Mouse (Mus musculus) forebrain, embryonic 10.5 days (tissue): ENCODE data around the gene Ttll7. TPM values are rescaled to one million over a fixed set of nuclear protein-coding genes. Genes with fewer than 3 reads are reported as not detected.
A peak's percentile ranks its signal among the peaks of the same experiment; 100 is the strongest.

ENCODE experiments used
- DNase-seq: peaks from one replicate; pipeline ENCODE4 v3.0.0-alpha.2; 2017; ENCODE audit warnings: low spot score; ENCODE audit errors: extremely low spot score
- H3K27ac ChIP-seq: fragments of 300-500 bp; sonication (generic); 2 replicates; pipeline ENCODE4 v1.5.1; 2016; ENCODE audit warnings: mild to moderate bottlenecking
- H3K27me3 ChIP-seq: fragments of 300-500 bp; sonication (generic); 2 replicates; pipeline ENCODE4 v1.6.1; 2016; ENCODE audit warnings: mild to moderate bottlenecking; ENCODE audit not compliant: poor library complexity, severe bottlenecking
- H3K36me3 ChIP-seq: fragments of 300-500 bp; sonication (generic); replicated peaks from 2 replicates; pipeline ENCODE4 v1.6.1; 2016; ENCODE audit warnings: mild to moderate bottlenecking, moderate library complexity
- H3K4me1 ChIP-seq: fragments of 300-500 bp; sonication (generic); 2 replicates; pipeline ENCODE4 v1.6.1; 2016
- H3K4me3 ChIP-seq: fragments of 300-500 bp; sonication (generic); 2 replicates; pipeline ENCODE4 v1.5.1; 2016; ENCODE audit warnings: mild to moderate bottlenecking, moderate library complexity
- H3K9me3 ChIP-seq: fragments of 300-500 bp; sonication (generic); 2 replicates; pipeline ENCODE4 v1.6.1; 2016; ENCODE audit warnings: mild to moderate bottlenecking, moderate library complexity
- WGBS: fragments of 180-500 bp; shearing (Covaris S2); methylation state at CpG from one replicate; pipeline ENCODE4 v1.1.7; 2016; 5-methylcytosine and 5-hydroxymethylcytosine counted together
- polyA plus RNA-seq: library from polyadenylated mRNA; unstranded; fragments of >200 nt; fragmentation: Nextera tagmentation; extraction: Ambion mirVana; gene quantifications from 2 replicates; pipeline ENCODE4 v1.2.1, GENCODE M21; 2016

Gene Ttll7
- polyA plus RNA-seq, 1 experiment from 2014 or later: 2.2 TPM

- no peaks in the 10 kb centered on the region for H3K27me3 ChIP-seq
- 81% methylated on average over 2 of the region's 2 CpGs for WGBS
- H3K27ac ChIP-seq: no peak overlapping the region
- DNase-seq: no peak
- no peaks in the 10 kb centered on the region for H3K36me3 ChIP-seq
- no peaks in the 10 kb centered on the region for H3K4me1 ChIP-seq
- H3K9me3 ChIP-seq: no peaks in the 10 kb centered on the region
- no peak overlapping the region for H3K4me3 ChIP-seq
Measured at GRCm38 (mm10) chr3:146860308-146860707, 8.1 kb downstream of the Ttll7 start.

GRCm38 (mm10) chr3:146866563-146866962 lies 14.4 kb downstream of the Ttll7 start:
- no peak for DNase-seq
- Histone ChIP-seq H3K27me3 (no peaks in the 10 kb centered on the region), H3K4me3 (no peak overlapping the region), H3K9me3 (no peaks in the 10 kb centered on the region), H3K27ac (no peak overlapping the region), H3K4me1 (no peaks in the 10 kb centered on the region), H3K36me3 (no peaks in the 10 kb centered on the region)
- 31% methylated on average over 4 of the region's 4 CpGs for WGBS

- no peaks in the 10 kb centered on the region for H3K4me1 ChIP-seq
- no peaks in the 10 kb centered on the region for H3K9me3 ChIP-seq
- no peaks in the 10 kb centered on the region for H3K27me3 ChIP-seq
- WGBS: 88% methylated on average over 3 of the region's 3 CpGs
- no peak for DNase-seq
- no peaks in the 10 kb centered on the region for H3K36me3 ChIP-seq
- no peak overlapping the region for H3K27ac ChIP-seq
- no peak overlapping the region for H3K4me3 ChIP-seq
Measured at GRCm38 (mm10) chr3:146871954-146872353, 19.8 kb downstream of the Ttll7 start.

GRCm38 (mm10) chr3:146875929-146876328 lies 23.8 kb downstream of the Ttll7 start:
- Histone ChIP-seq H3K9me3 (peaks cover 11% of the 10 kb centered on the region; the same call in 1 of the 2 replicates), H3K4me3 (no peak overlapping the region), H3K4me1 (no peaks in the 10 kb centered on the region), H3K27me3 (no peaks in the 10 kb centered on the region), H3K36me3 (no peaks in the 10 kb centered on the region), H3K27ac (no peak overlapping the region)
- no peak for DNase-seq
- 80% methylated on average over 2 of the region's 2 CpGs for WGBS

DNA sequence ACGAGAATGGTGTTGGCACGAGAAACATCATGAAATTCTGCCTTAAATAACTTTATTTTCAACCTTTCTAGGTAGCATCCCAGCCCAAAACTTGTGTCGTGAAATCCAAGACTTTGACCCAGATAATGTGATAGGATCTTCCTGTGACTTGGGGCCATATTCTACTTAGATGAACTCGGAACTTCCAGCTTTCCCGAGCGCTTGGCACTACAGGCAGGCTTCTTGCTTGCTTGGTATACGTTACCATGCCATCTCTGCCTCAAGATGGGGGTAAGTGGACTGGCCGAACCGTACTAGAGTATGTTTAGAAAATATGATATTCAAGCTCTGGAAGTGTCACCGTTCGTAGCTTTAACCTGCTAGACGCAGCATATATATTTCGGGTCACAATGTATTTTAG lies 41.8 kb downstream of the Ttll7 start:
- Histone ChIP-seq H3K27me3 (no peaks in the 10 kb centered on the region), H3K9me3 (no peaks in the 10 kb centered on the region), H3K4me3 (no peak overlapping the region), H3K4me1 (peaks cover 12% of the 10 kb centered on the region; the same call in 1 of the 2 replicates), H3K36me3 (no peaks in the 10 kb centered on the region), H3K27ac (no peak overlapping the region)
- no peak for DNase-seq
- 93% methylated on average over 13 of the region's 13 CpGs for WGBS

DNA sequence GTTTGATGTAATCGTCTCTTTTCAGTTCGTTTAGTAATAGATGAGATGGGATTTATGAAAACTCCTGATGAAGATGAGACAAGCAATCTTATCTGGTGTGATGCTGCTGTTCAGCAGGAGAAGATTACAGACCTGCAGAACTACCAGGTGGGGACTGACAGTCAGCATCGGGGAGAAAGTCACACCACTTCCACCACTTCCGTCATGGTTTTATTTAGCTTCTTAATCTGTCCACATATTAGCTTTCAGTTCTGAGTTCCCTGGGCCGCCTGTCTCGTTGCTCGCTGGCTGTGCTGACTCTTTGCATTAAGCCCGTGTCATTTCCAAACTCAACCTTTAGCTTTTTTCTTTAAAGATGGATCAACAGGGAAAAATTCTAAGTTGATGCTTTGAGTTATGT lies 44.4 kb downstream of the Ttll7 start:
- DNase-seq: no peak
- no peak overlapping the region for H3K27ac ChIP-seq
- H3K27me3 ChIP-seq: no peaks in the 10 kb centered on the region
- H3K4me3 ChIP-seq: no peak overlapping the region
- 89% methylated on average over 8 of the region's 8 CpGs for WGBS
- H3K4me1 ChIP-seq: peaks cover 13% of the 10 kb centered on the region
- no peaks in the 10 kb centered on the region for H3K9me3 ChIP-seq
- no peaks in the 10 kb centered on the region for H3K36me3 ChIP-seq

- peaks cover 7% of the 10 kb centered on the region for H3K4me1 ChIP-seq
- no peaks in the 10 kb centered on the region for H3K9me3 ChIP-seq
- no peaks in the 10 kb centered on the region for H3K27me3 ChIP-seq
- H3K4me3 ChIP-seq: no peak overlapping the region
- no peak overlapping the region for H3K27ac ChIP-seq
- WGBS: 80% methylated on average over 3 of the region's 3 CpGs
- H3K36me3 ChIP-seq: no peaks in the 10 kb centered on the region
- no peak for DNase-seq
Measured at GRCm38 (mm10) chr3:146900094-146900493, 47.9 kb downstream of the Ttll7 start.

GRCm38 (mm10) chr3:146901729-146902128 lies 49.6 kb downstream of the Ttll7 start:
- H3K27ac ChIP-seq: no peak overlapping the region
- no peaks in the 10 kb centered on the region for H3K27me3 ChIP-seq
- WGBS: 74% methylated on average over 4 of the region's 4 CpGs
- no peaks in the 10 kb centered on the region for H3K9me3 ChIP-seq
- H3K4me1 ChIP-seq: peaks cover 7% of the 10 kb centered on the region
- no peaks in the 10 kb centered on the region for H3K36me3 ChIP-seq
- no peak overlapping the region for H3K4me3 ChIP-seq
- no peak for DNase-seq

- Histone ChIP-seq H3K27me3 (no peaks in the 10 kb centered on the region), H3K4me3 (no peak overlapping the region), H3K9me3 (no peaks in the 10 kb centered on the region), H3K27ac (no peak overlapping the region), H3K4me1 (peaks cover 7% of the 10 kb centered on the region), H3K36me3 (no peaks in the 10 kb centered on the region)
- DNase-seq: no peak
- WGBS: 88% methylated on average over 3 of the region's 3 CpGs
Measured at GRCm38 (mm10) chr3:146905606-146906005, 53.4 kb downstream of the Ttll7 start.

DNA sequence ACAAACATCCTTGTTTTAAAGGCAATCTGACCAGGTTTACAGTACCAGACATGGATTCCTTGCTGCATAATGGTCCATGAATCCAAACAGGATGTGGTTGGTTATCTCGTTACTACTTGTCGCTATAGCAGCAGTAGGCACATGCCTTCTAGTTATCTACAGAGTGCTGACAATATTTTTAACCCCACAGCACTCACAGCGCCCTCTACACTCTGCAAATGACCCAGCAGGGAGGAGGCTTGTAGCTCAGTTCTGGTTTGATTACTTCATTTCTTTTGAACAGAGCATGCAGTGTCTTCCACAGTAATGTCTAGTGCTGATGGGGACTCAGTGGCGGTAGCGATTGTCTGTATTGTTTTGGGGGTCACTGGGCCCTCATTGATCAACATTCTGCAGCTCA lies 56.8 kb downstream of the Ttll7 start:
- Histone ChIP-seq H3K36me3 (no peaks in the 10 kb centered on the region), H3K4me1 (no peaks in the 10 kb centered on the region), H3K9me3 (no peaks in the 10 kb centered on the region), H3K4me3 (no peak overlapping the region), H3K27me3 (no peaks in the 10 kb centered on the region; the same call in 1 of the 2 replicates), H3K27ac (no peak overlapping the region)
- DNase-seq: no peak
- WGBS: 82% methylated on average over 5 of the region's 5 CpGs

DNA sequence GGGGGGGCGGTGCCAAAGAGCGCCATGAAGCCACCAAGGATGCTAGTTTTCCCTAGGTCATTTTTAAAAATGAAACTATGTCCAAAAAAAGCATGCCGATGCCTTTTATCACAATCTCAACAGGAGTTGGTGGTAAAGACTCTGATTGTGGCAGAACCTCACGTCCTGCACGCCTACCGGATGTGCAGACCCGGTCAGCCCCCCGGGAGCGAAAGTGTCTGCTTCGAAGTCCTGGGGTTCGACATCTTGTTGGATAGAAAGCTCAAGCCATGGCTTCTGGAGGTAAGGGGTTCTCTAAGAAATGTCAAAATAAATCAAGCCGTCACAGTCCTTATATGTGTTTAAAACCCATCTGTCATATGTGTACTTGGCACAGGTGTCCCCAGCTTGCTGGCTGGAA lies 60.9 kb downstream of the Ttll7 start:
- no peak overlapping the region for H3K27ac ChIP-seq
- no peak overlapping the region for H3K4me3 ChIP-seq
- no peak for DNase-seq
- H3K9me3 ChIP-seq: no peaks in the 10 kb centered on the region
- H3K36me3 ChIP-seq: no peaks in the 10 kb centered on the region
- no peaks in the 10 kb centered on the region; the same call in 1 of the 2 replicates for H3K27me3 ChIP-seq
- 92% methylated on average over 12 of the region's 12 CpGs for WGBS
- no peaks in the 10 kb centered on the region for H3K4me1 ChIP-seq

DNA sequence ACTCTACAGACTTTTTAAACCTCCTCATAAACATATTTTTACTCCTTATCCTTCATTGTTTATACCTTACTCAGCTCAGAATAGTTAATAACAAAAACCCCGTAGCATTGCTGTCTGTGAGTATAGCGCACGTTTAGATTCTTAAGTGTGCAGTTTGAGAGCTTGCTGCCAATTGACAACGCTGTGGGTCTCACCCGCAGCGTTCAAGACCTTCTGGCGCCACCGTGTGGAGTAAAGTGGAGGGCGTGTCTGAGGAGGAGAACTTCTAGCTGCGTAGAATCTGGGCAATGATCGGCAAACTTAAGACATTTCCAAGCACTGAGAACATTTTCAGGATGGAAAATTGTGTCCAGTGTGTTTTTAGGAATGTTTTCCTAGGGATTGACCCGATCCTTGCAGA lies 62.6 kb downstream of the Ttll7 start:
- H3K27me3 ChIP-seq: no peaks in the 10 kb centered on the region; the same call in 1 of the 2 replicates
- no peaks in the 10 kb centered on the region for H3K4me1 ChIP-seq
- H3K4me3 ChIP-seq: no peak overlapping the region
- 15% methylated on average over 12 of the region's 12 CpGs for WGBS
- H3K27ac ChIP-seq: no peak overlapping the region
- H3K9me3 ChIP-seq: no peaks in the 10 kb centered on the region
- no peaks in the 10 kb centered on the region for H3K36me3 ChIP-seq
- peak; percentile 77 for DNase-seq

- no peaks in the 10 kb centered on the region; the same call in 1 of the 2 replicates for H3K27me3 ChIP-seq
- no peak for DNase-seq
- H3K36me3 ChIP-seq: no peaks in the 10 kb centered on the region
- WGBS: 84% methylated on average over 8 of the region's 8 CpGs
- H3K4me1 ChIP-seq: no peaks in the 10 kb centered on the region
- H3K27ac ChIP-seq: no peak overlapping the region
- no peaks in the 10 kb centered on the region for H3K9me3 ChIP-seq
- no peak overlapping the region for H3K4me3 ChIP-seq
Measured at GRCm38 (mm10) chr3:146917891-146918290, 65.7 kb downstream of the Ttll7 start.

GRCm38 (mm10) chr3:146918323-146918722 lies 66.2 kb downstream of the Ttll7 start:
- 88% methylated on average over 11 of the region's 11 CpGs for WGBS

More at GRCm38 (mm10) chr3:146918323-146918722, 66.2 kb downstream of the Ttll7 start:
- H3K27ac ChIP-seq: no peak overlapping the region
- no peaks in the 10 kb centered on the region for H3K9me3 ChIP-seq
- no peaks in the 10 kb centered on the region for H3K36me3 ChIP-seq
- H3K4me1 ChIP-seq: no peaks in the 10 kb centered on the region
- DNase-seq: no peak
- no peaks in the 10 kb centered on the region; the same call in 1 of the 2 replicates for H3K27me3 ChIP-seq
- H3K4me3 ChIP-seq: no peak overlapping the region
